Mouse (Mus musculus): Measurements from ENCODE around the gene Trub1.

DNA sequence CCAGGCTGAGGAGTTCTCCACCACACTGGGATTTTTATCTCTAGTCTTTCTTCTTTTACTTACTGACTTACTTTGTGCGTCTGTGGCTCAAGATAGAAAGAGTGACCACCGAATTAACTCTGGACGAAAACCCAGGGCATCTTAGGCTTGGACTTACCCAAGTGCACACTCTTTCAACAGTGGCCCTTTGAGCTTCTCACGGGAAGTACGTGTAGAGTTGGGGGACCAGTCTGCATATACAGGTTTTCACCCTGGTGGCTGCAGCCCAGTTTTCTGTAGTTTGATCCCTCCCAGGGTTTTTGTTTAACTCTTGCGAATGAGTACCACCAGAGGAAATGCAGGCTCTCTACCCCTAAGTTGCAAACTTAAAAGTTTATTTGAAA lies 497 bp downstream of the Trub1 start:
- TF ChIP-seq CTCF (IDR thresholded peaks at IDR 0.05; ENCODE audit: extremely low read depth, insufficient read depth, low read length) (no peak), POLR2A (IDR thresholded peaks at IDR 0.05; ENCODE audit: extremely low read depth, insufficient read depth, low read length) (no peak)

Measured in cortical plate, adult 2 months (tissue).